Mouse (Mus musculus) kidney, postnatal 36 days (tissue): ENCODE results near the gene Epn2.

Experiments used
- DNase-seq, 2 experiments: peaks; one replicate each; pipeline ENCODE4 v3.0.0; 2021 to 2022; ENCODE audit warnings: mixed read lengths in 2 of 2

Epn2 gene

DNA sequence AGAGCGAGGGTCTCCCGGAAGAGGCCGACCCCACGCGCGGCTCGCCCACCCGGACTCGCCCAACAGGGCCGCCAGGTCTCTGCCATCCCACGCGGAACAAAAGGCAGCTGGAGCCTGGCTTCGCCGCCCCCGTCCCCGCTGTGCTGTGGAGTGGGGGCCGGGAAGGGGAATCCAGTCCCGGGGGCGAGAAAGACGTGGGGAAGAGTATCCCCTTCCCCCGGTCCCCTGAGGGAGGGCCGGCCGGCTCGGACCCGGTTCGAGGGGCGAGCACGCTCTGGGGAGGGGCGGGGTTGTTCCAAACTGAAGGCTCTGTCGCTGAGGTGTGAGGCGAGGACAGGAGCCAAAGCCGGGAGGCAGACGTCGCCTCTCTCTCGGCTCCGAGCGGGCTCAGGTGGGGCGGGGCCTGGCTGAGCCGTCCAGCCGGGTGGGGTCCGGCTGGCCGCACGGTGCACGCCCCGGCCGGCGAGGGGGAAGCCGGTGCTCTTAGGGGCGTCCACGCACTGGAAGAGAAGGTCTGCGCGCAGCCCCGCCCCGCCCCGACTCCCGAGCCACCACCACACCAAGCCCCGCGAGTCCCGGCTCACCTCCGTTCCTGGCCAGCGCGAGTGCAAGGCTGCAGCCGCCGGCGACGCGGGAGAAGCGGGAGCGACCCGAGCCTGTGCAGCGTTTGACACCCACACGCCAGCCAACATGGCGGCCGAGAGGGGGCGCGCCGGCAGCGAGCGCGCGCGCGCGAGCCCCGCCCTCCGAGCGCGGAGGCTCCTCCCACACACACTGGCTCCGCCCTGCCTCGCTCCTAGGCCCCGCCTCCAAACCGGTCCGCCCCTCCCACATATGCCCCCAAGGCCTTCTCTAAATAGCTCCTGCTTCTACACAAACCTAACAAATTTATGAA is at the start of gene Epn2:
TSS of gene Epn2 (minus strand) at position 705 of the 895 bp plus-strand sequence.
- DNase-seq: peak; percentile 74 to 87

- no peak for DNase-seq
Measured at GRCm38 (mm10) chr11:61626509-61626908, 47.0 kb upstream of the Epn2 start.

DNA sequence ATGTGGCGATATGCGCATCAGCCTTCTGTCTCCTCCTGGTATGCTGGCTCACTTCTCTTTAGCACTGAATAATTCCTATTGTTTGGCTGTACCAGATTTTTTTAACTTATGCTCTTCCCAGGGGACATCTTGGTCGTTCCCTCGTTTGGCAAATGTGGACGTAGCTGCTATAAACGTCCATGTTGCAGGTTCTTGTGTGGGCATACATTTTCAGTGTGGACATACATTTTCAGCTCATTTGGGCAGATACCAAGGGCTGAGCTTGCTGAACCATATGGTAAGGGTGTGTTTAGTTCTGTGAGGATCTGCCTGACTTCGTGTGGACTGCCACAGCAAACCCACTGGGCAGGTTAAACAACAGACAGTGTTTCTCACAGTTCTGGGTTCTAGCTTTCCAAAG is 45.6 kb upstream of the Epn2 start:
- no peak for DNase-seq

GRCm38 (mm10) chr11:61620762-61621161 is 41.3 kb upstream of the Epn2 start:
- no peak for DNase-seq

DNA sequence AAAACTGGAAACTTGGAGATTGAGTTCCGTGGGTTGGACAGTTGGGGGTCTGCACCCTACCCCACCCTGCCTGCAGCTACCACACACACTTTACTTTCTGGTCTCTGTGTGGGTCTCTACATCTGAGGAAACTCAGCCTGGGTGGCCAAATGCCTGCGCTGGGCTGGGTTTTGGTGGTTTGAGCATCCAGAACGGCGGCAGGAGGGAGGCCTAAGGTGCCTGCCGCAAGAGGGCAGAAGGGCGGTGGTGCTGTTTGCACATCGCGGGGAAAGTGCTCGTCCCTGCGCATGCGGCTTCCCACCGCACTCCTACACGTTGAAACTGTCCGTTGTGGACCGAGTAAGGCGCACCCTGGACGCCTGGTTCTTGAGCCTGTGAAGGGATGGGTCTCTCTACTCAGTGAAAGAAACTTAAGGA is 40.8 kb upstream of the Epn2 start:
- peak; percentile 89 to 93 for DNase-seq

DNA sequence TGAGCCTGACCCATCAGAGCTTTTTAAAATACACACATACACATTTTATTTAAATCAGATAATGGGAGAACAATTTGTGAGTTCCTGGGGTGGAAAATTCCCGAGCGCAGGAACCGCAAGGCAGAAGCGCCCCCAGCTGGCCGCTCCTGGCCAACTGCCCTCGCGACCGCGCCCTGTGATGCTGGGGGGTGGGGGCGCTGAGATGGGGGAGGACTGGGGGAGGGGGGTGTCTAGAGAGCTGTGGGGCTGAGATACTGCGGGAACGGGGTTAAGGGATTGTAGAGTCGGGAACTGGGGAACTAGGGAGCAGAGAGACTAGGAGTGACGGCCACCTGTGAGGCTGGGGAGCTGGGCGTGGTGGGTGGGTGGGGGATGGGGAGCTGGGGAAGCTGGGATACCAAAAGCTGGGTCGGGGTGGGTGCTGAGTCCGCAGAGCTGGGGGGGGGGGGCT is 40.3 kb upstream of the Epn2 start:
- peak; percentile 75 to 87 for DNase-seq

DNA sequence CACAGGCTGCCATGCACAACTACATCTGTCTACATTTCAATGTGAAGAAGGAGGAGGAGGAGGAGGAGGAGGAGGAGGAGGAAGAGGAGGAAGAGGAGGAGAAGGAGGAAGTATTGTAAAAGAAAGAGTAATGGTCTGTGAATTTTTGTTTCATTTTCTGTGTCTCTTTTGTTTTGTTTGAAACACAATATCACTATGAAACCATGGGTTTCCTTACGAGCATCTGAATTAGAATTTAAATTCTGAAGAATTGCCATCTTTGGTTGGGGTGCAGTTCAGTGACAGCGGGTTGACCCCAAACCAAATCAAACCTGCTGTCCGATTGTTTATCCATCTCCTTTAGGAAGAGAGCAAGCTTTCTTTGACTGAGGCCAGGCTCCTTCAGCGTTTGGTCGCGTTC is 39.9 kb upstream of the Epn2 start:
- DNase-seq: no peak

GRCm38 (mm10) chr11:61618571-61618970 is 39.1 kb upstream of the Epn2 start:
- DNase-seq: no peak

DNA sequence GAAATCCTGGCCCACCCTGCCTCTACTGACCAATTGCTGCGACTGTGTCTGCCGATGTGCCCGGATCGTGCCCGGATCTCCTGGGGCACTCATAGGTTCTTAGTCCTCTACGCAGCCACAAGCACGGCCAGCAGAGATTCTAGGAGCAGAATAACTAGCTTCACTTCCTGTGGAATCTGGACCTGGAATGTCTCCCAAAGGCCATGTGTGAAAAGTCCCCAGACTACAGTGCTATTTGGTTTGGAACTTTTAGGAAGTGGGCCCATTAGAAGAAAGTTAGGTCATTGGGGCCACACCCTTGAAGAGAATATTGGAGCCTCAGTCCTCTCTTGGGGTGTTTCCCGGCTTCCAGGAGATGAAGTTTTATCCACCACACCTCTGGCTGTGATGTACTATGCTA is 38.6 kb upstream of the Epn2 start:
- DNase-seq: peak; percentile 38 to 44

- no peak for DNase-seq
Measured at GRCm38 (mm10) chr11:61617293-61617975, 37.9 kb upstream of the Epn2 start.

DNA sequence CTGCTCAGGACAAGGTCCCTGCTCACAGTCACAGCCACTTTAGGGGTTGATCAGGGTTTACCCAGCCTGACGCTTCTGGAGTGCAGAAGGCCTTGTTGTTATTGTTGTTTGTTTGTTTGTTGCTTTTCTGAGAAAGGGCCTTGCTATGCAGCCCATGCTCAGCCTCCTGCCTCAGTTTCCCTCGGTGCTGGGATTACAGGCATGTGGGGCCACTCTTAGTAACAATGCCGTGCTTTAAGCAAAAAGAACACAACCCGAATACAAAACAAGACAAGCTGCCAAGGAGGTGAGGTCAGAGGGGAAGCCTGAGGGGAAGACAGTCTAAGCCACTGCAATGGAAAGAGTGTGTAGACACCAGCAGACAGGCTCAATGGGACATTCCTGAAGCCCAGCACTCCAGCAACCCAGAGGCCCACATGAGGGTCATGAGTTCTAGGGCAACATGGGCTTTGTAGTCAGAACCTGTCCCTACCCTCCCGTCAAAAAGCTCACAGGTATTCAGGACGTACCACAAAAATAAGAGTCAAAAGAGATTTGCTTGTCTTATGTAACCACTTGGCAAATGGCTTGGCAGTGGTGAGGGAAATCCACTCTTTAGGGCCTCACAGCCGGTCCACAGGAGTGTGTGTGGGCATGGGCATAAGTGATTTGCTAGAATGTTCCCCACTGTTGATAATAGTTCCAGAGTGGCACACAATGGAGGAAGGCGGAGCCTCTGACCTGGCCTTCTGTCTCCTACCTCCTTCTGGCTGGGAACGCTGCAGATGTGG is 37.2 kb upstream of the Epn2 start:
- DNase-seq: no peak

DNA sequence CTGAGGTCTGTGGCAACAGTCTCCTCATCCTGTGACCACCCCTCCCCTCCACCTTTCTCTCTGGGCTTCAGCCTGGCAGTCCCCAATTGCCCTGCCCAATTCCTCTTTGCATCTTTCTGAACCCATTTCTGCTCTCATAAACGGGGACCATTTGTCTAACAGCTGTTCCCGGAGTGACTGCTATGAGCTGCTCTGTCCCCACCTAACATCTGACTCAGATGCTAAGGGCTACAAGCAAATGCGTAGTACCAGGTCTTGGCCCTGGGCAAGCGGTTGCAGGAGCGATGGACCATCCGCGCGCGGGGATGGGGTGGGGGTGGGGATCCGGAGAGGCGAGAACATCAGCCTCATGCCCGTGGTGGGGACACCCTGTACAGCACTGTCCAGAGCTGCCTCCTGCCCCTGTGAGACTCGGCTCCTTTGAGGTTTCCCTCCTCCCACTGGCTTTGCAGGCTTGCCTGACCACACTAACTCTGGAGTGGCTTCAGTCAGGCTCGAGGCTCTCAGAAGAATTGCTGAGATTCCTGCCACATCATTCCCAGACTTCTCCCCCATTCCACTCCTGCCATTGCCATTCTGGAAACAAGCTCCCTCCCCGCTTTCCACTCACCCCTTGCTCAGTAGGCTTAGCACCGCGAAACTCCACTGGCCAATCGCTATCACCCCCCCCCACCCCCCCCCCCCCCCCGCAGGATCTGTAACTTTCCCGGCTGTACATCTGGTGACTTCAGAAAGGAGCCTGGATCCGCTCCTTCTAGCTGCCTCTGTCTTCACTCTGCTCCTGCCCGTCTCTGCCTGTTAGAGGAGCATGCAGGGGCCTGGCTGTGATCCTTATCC is 36.4 kb upstream of the Epn2 start:
- peak in 1 of 2 experiments; percentile 18 for DNase-seq

DNA sequence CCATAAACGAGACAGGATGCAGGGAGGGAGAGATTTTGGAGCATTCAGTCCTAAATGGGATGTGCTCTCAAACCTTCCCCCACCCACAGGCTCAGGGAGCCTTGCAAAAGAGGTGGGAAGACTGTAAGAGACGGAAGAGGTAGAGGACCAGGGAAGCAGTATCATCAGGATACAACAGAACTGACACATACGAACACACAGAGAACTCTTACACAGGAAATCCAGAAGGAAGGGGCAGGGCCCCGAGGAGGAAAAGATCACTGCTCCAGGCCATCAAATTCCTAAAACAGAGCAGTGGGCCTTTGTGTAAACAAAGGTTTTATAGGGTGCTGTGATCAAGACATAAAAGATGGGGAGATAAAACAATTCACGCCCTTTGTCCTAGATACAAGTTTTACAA is 34.9 kb upstream of the Epn2 start:
- DNase-seq: peak; percentile 14 to 43

DNA sequence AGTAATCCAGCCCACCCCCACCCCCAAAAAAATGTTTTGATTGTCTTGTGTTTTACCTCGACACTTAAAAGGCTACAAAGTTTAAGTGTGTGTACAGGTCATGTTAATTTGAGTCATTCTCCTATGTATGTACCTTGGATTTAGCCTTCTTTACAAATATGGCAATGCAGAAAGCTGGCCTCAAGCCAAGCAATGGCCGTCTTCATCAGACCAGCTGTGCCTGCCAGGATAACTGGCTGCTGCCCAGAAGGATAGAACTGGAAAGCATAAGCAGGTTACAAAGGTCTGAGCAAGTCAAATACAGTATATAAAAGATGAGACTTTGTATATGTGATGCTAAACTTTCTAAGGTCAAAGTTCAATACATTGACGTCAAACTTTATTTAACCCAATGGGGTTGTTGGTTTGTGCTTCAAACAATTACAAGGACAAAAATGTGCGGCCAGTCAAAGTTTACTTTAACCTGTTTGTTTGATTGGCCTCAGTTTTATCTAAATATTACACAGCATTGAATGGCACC is 32.7 kb upstream of the Epn2 start:
- DNase-seq: no peak

DNA sequence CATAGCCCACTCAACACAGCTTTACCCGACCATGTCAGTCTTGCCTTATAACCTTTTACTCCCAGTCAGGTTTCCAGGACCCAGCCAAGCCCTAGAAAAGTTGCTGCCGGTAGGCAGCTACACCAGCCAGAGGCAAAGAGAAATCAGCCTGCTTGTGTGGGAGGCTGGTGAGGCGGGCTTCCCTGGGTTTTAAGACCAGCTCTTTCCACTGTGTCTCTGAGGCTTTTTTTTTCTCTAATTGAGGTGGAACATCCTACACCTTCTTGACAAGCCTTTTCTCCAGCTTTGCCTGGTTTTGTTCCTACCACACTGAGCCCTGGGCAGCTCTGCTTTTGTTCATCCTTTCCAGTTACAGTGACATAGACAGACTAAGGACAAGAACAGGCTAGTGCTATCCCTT is 31.7 kb upstream of the Epn2 start:
- DNase-seq: no peak

- DNase-seq: peak in 1 of 2 experiments; percentile 46
Measured at GRCm38 (mm10) chr11:61608072-61608471, 28.6 kb upstream of the Epn2 start.

- no peak for DNase-seq
Measured at GRCm38 (mm10) chr11:61602705-61603104, 23.2 kb upstream of the Epn2 start.

DNA sequence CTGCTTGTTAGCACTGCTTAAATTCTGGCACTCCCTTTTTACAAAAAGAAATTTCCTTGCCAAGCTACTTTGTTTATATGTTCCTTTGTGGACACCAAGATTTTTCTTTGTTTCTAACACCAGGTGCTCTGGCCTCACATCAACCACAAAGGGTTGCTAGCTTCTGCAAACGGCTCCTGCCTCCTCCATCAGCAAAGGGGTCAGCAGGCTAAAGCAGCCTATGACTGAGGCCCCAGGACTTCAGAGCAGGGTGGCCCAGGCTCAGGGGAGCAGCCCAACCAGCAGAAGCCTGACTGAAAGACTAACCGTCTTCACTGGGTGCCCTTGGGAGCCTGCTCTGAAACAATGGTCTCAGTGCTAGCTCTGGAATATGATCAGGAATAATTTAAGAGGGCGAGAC is 22.0 kb upstream of the Epn2 start:
- DNase-seq: no peak

GRCm38 (mm10) chr11:61598367-61598766 is 18.9 kb upstream of the Epn2 start:
- DNase-seq: no peak

DNA sequence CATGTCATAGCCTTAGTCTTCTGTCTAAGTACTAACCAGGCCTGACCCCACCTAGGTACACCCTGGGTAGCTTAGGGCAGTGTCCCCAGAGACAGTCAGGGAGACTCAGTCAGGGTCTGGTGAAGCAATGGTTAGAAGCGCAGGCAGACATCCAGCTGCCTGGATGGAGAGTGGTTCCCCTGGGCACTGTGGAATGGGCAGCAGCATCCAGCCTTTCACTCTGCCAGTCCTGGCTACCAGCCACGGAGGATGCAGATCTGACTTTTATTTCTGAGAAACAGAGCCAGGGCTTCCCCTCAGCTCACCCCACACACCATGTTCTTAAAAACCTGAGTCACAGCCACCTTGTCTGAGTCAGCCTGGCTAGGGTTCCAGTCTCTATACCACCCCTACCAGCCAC is 18.0 kb upstream of the Epn2 start:
- DNase-seq: no peak

- no peak for DNase-seq
Measured at GRCm38 (mm10) chr11:61593069-61593468, 13.6 kb upstream of the Epn2 start.

- no peak for DNase-seq
Measured at GRCm38 (mm10) chr11:61592061-61592460, 12.6 kb upstream of the Epn2 start.
